Mouse (Mus musculus): ENCODE measurements around the gene D930048N14Rik. TPM values are rescaled to one million over a fixed set of nuclear protein-coding genes. Genes with fewer than 3 reads are reported as not detected.
A peak's percentile ranks its signal among the peaks of the same experiment; 100 is the strongest.

The D930048N14Rik gene
- total and polyA plus RNA-seq, 3 experiments: 0.39 to 2.1 TPM; not detected in 1

DNA sequence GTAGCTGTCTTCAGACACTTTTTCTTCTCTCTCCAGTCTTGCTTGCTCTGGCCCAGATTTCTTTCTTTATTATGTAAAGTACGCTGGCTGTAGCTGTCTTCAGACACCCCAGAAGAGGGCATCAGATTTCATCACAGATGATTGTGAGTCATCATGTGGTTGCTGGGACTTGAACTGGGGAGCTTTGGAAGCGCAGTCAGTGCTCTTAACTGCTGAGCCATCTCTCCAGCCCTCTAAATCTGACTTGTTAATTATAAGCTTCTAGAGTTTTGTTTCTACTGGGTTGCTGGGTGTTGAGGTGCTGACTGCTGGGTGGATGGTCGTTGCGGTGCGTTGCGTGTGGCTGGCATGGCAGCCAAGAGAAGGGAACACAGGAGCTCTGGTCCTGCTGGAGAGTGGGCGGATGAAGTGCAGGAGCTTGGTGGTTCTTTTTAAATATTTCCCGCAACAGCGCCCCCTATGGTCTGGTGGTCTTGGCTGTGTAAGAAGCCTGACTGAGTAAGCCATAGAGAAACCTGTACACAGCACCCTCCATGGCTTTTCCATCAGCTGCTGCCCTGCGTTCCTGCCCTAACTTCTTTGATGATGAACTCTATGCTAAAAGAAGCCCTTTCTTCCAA, 52.7 kb downstream of the D930048N14Rik start:
- no peak overlapping the region for H3K4me3 ChIP-seq (ENCODE audit: control insufficient read depth in 1 of 2, insufficient read depth in 1 of 2, low read depth in 2 of 2, low read length in 2 of 2)
- no peaks in the 10 kb centered on the region for H3K9me3 ChIP-seq (replicated peaks; ENCODE audit: insufficient read depth, low read length)
- peak; percentile 81 for DNase-seq (ENCODE audit: low read depth, low spot score)
- H3K9ac ChIP-seq (ENCODE audit: control insufficient read depth, low read depth, low read length, poor library complexity, severe bottlenecking): no peak overlapping the region
- no peak overlapping the region for H3K27ac ChIP-seq (ENCODE audit: control insufficient read depth, low read depth, low read length)
- no peaks in the 10 kb centered on the region for H3K27me3 ChIP-seq (ENCODE audit: control insufficient read depth in 1 of 2, insufficient read depth in 2 of 2, low read length in 2 of 2)
- H3K4me1 ChIP-seq (ENCODE audit: control insufficient read depth in 1 of 2, insufficient read depth in 2 of 2, low read length in 2 of 2): no peaks in the 10 kb centered on the region
- TF ChIP-seq USF1 (IDR thresholded peaks at IDR 0.05; ENCODE audit: low read depth, low read length) (no peak), ELF1 (IDR thresholded peaks at IDR 0.05; ENCODE audit: low read depth, low read length) (no peak), CTCF (IDR thresholded peaks at IDR 0.05 in 2 of 3, conservative IDR thresholded peaks at IDR 0.05 in 1 of 3; ENCODE audit: control insufficient read depth in 1 of 3, insufficient read depth in 1 of 3, low read depth in 2 of 3, low read length in 3 of 3, poor library complexity in 1 of 3, severe bottlenecking in 1 of 3) (peak; percentile 62 to 66 (median 64)), TBP (IDR thresholded peaks at IDR 0.05; ENCODE audit: low read depth, low read length) (no peak), CHD1 (IDR thresholded peaks at IDR 0.05; ENCODE audit: low read depth, low read length) (no peak), E2F4 (IDR thresholded peaks at IDR 0.05; ENCODE audit: borderline replicate concordance, low read depth, low read length) (no peak)
- peaks cover 0 to 26% of the 10 kb centered on the region in 2 experiments; a peak in 2 of 4 replicates for H3K36me3 ChIP-seq (ENCODE audit: control insufficient read depth in 1 of 2, insufficient read depth in 2 of 2, low read length in 2 of 2)
- H3K79me2 ChIP-seq (ENCODE audit: control insufficient read depth, insufficient read depth, low read length, poor library complexity): no peaks in the 10 kb centered on the region

- DNase-seq (ENCODE audit: low read depth, low spot score): peak; percentile 35
- H3K79me2 ChIP-seq (ENCODE audit: control insufficient read depth, insufficient read depth, low read length, poor library complexity): no peaks in the 10 kb centered on the region
- H3K9me3 ChIP-seq (replicated peaks; ENCODE audit: insufficient read depth, low read length): no peaks in the 10 kb centered on the region
- H3K27ac ChIP-seq (ENCODE audit: control insufficient read depth, low read depth, low read length): no peak overlapping the region
- no peak overlapping the region for H3K4me3 ChIP-seq (ENCODE audit: control insufficient read depth in 1 of 2, insufficient read depth in 1 of 2, low read depth in 2 of 2, low read length in 2 of 2)
- H3K9ac ChIP-seq (ENCODE audit: control insufficient read depth, low read depth, low read length, poor library complexity, severe bottlenecking): no peak overlapping the region
- no peaks in the 10 kb centered on the region for H3K4me1 ChIP-seq (ENCODE audit: control insufficient read depth in 1 of 2, insufficient read depth in 2 of 2, low read length in 2 of 2)
- H3K27me3 ChIP-seq (ENCODE audit: control insufficient read depth in 1 of 2, insufficient read depth in 2 of 2, low read length in 2 of 2): no peaks in the 10 kb centered on the region
- H3K36me3 ChIP-seq (ENCODE audit: control insufficient read depth in 1 of 2, insufficient read depth in 2 of 2, low read length in 2 of 2): peaks cover 0 to 32% of the 10 kb centered on the region in 2 experiments; a peak in 2 of 4 replicates
- no peak for TF ChIP-seq CHD2 (IDR thresholded peaks at IDR 0.05; ENCODE audit: low read length)
Observed at GRCm38 (mm10) chr11:51706451-51706850, 55.7 kb downstream of the D930048N14Rik start.

GRCm38 (mm10) chr11:51707080-51707479, 56.3 kb downstream of the D930048N14Rik start:
- Histone ChIP-seq H3K4me1 (ENCODE audit: control insufficient read depth in 1 of 2, insufficient read depth in 2 of 2, low read length in 2 of 2) (no peaks in the 10 kb centered on the region), H3K27me3 (ENCODE audit: control insufficient read depth in 1 of 2, insufficient read depth in 2 of 2, low read length in 2 of 2) (no peaks in the 10 kb centered on the region), H3K9ac (ENCODE audit: control insufficient read depth, low read depth, low read length, poor library complexity, severe bottlenecking) (no peak overlapping the region), H3K9me3 (replicated peaks; ENCODE audit: insufficient read depth, low read length) (no peaks in the 10 kb centered on the region), H3K27ac (ENCODE audit: control insufficient read depth, low read depth, low read length) (no peak overlapping the region), H3K79me2 (ENCODE audit: control insufficient read depth, insufficient read depth, low read length, poor library complexity) (no peaks in the 10 kb centered on the region), H3K4me3 (ENCODE audit: control insufficient read depth in 1 of 2, insufficient read depth in 1 of 2, low read depth in 2 of 2, low read length in 2 of 2) (no peak overlapping the region), H3K36me3 (ENCODE audit: control insufficient read depth in 1 of 2, insufficient read depth in 2 of 2, low read length in 2 of 2) (peaks cover 0 to 31% of the 10 kb centered on the region in 2 experiments; a peak in 2 of 4 replicates)
- TF ChIP-seq UBTF (IDR thresholded peaks at IDR 0.05; ENCODE audit: borderline replicate concordance, insufficient read depth, low read depth, low read length): no peak
- TF ChIP-seq MYC (IDR thresholded peaks at IDR 0.05; ENCODE audit: low read depth, low read length): no peak
- TF ChIP-seq ETS1 (IDR thresholded peaks at IDR 0.05; ENCODE audit: low read depth, low read length): no peak
- TF ChIP-seq MAX (IDR thresholded peaks at IDR 0.05; ENCODE audit: low read length): no peak
- no peak for TF ChIP-seq NRF1 (IDR thresholded peaks at IDR 0.05; ENCODE audit: insufficient read depth, low read depth, low read length, poor library complexity, severe bottlenecking)
- TF ChIP-seq MXI1 (IDR thresholded peaks at IDR 0.05; ENCODE audit: low read depth, low read length): no peak
- no peak for TF ChIP-seq CHD2 (IDR thresholded peaks at IDR 0.05; ENCODE audit: low read length)
- no peak for TF ChIP-seq MAFK (IDR thresholded peaks at IDR 0.05; ENCODE audit: borderline replicate concordance, low read depth, low read length)
- no peak for TF ChIP-seq USF1 (IDR thresholded peaks at IDR 0.05; ENCODE audit: low read depth, low read length)
- no peak for TF ChIP-seq NELFE (IDR thresholded peaks at IDR 0.05; ENCODE audit: low read depth, low read length)
- no peak for TF ChIP-seq ZC3H11A (IDR thresholded peaks at IDR 0.05; ENCODE audit: low read depth, low read length)
- no peak for TF ChIP-seq E2F4 (IDR thresholded peaks at IDR 0.05; ENCODE audit: borderline replicate concordance, low read depth, low read length)
- TF ChIP-seq RCOR1 (IDR thresholded peaks at IDR 0.05; ENCODE audit: low read depth, low read length): no peak
- no peak for TF ChIP-seq POLR2AphosphoS2 (IDR thresholded peaks at IDR 0.05; ENCODE audit: low read length)
- DNase-seq (ENCODE audit: low read depth, low spot score): no peak
